Mouse (Mus musculus): ENCODE data around the gene Med1.
"Not testable (repeated sequence)": the region's sequence is repeated elsewhere in the genome, so short reads cannot be mapped to it uniquely, and the experiment has no call there.

The Med1 gene

GRCm38 (mm10) chr11:98192901-98193805 lies at the start of gene Med1:
Med1 (minus strand) TSS chr11:98193293.
- peak; percentile 99 for DNase-seq (ENCODE audit: low read depth, low spot score)

- no peak for DNase-seq (ENCODE audit: low read depth, low spot score)
These were observed 45.9 kb upstream of the Med1 start for GRCm38 (mm10) chr11:98238995-98239394.

GRCm38 (mm10) chr11:98238416-98238815 lies 45.3 kb upstream of the Med1 start:
- peak; percentile 63 for DNase-seq (ENCODE audit: low read depth, low spot score)

GRCm38 (mm10) chr11:98226349-98226748 lies 33.3 kb upstream of the Med1 start:
- no peak for DNase-seq (ENCODE audit: low read depth, low spot score)

GRCm38 (mm10) chr11:98213311-98213710 lies 20.2 kb upstream of the Med1 start:
- no peak for DNase-seq (ENCODE audit: low read depth, low spot score)

- not testable (repeated sequence) for DNase-seq (ENCODE audit: low read depth, low spot score)
These were observed 16.6 kb upstream of the Med1 start for GRCm38 (mm10) chr11:98209661-98210060.

GRCm38 (mm10) chr11:98206281-98206680 lies 13.2 kb upstream of the Med1 start:
- not testable (repeated sequence) for DNase-seq (ENCODE audit: low read depth, low spot score)

GRCm38 (mm10) chr11:98205463-98205862 lies 12.4 kb upstream of the Med1 start:
- DNase-seq (ENCODE audit: low read depth, low spot score): no peak

GRCm38 (mm10) chr11:98203931-98204421 lies 10.9 kb upstream of the Med1 start:
- DNase-seq (ENCODE audit: low read depth, low spot score): peak; percentile 28

GRCm38 (mm10) chr11:98203351-98203911 lies 10.3 kb upstream of the Med1 start:
- no peak for DNase-seq (ENCODE audit: low read depth, low spot score)

- peak; percentile 99 for DNase-seq (ENCODE audit: low read depth, low spot score)
These were observed 9.7 kb upstream of the Med1 start, which contains the start of gene Cdk12 for GRCm38 (mm10) chr11:98202641-98203350. Cdk12 (plus strand) TSS chr11:98203059.

- DNase-seq (ENCODE audit: low read depth, low spot score): peak; percentile 95
These were observed 8.9 kb upstream of the Med1 start for GRCm38 (mm10) chr11:98201791-98202640.

GRCm38 (mm10) chr11:98190820-98191219 lies 2.3 kb downstream of the Med1 start:
- DNase-seq (ENCODE audit: low read depth, low spot score): no peak

GRCm38 (mm10) chr11:98187640-98188395 lies 5.3 kb downstream of the Med1 start:
- no peak for DNase-seq (ENCODE audit: low read depth, low spot score)

GRCm38 (mm10) chr11:98182149-98182548 lies 10.9 kb downstream of the Med1 start:
- peak; percentile 62 for DNase-seq (ENCODE audit: low read depth, low spot score)

- no peak for DNase-seq (ENCODE audit: low read depth, low spot score)
These were observed 24.7 kb downstream of the Med1 start for GRCm38 (mm10) chr11:98168400-98168799.

- DNase-seq (ENCODE audit: low read depth, low spot score): no peak
These were observed 38.0 kb downstream of the Med1 start for GRCm38 (mm10) chr11:98155094-98155493.

- DNase-seq (ENCODE audit: low read depth, low spot score): no peak
These were observed 42.4 kb downstream of the Med1 start for GRCm38 (mm10) chr11:98150625-98151156.

- DNase-seq (ENCODE audit: low read depth, low spot score): peak; percentile 98
These were observed 43.1 kb downstream of the Med1 start, which contains the start of gene Fbxl20 for GRCm38 (mm10) chr11:98149786-98150624. Fbxl20 (minus strand) TSS chr11:98150403.
